Mouse (Mus musculus) hindbrain, embryonic 16.5 days (tissue): ENCODE measurements at regions not wholly inside any gene's neighbourhood (a gene's known extent, or its start where the extent isn't known, plus 50 kb on each side); places are given as distances from the start of the nearest gene placed in this dataset.

ENCODE experiments used
- ATAC-seq: fragments of 200-750 bp; cut with Nextera tagmentation; 2 replicates; pipeline ENCODE4 v1.8.0; 2017; ENCODE audit warnings: moderate TSS enrichment, moderate library complexity
- H3K27ac ChIP-seq: fragments of 300-500 bp; sonication (generic); 2 replicates; pipeline ENCODE4 v1.5.1; 2014; ENCODE audit warnings: low read depth, mild to moderate bottlenecking, control low read depth, low read length, moderate library complexity
- H3K27me3 ChIP-seq: fragments of 300-500 bp; sonication (generic); replicated peaks from 2 replicates; pipeline ENCODE4 v1.6.1; 2014; ENCODE audit warnings: low read length; ENCODE audit not compliant: control insufficient read depth, insufficient read depth
- H3K36me3 ChIP-seq: fragments of 300-500 bp; sonication (generic); 2 replicates; pipeline ENCODE4 v1.6.1; 2014; ENCODE audit warnings: mild to moderate bottlenecking, low read length, moderate library complexity, mixed read lengths; ENCODE audit not compliant: control insufficient read depth, insufficient read depth
- H3K4me1 ChIP-seq: fragments of 300-500 bp; sonication (generic); 2 replicates; pipeline ENCODE4 v1.6.1; 2014; ENCODE audit warnings: low read depth, low read length; ENCODE audit not compliant: control insufficient read depth, insufficient read depth
- H3K4me2 ChIP-seq: fragments of 300-500 bp; sonication (generic); 2 replicates; pipeline ENCODE4 v1.6.1; 2014; ENCODE audit warnings: mild to moderate bottlenecking, low read length, control low read depth, moderate library complexity
- H3K4me3 ChIP-seq: fragments of 300-500 bp; sonication (generic); 2 replicates; pipeline ENCODE4 v1.5.1; 2014; ENCODE audit warnings: mild to moderate bottlenecking, low read length, control low read depth, moderate library complexity
- H3K9ac ChIP-seq: fragments of 300-500 bp; sonication (generic); 2 replicates; pipeline ENCODE4 v1.6.1; 2014; ENCODE audit warnings: low read depth, mild to moderate bottlenecking, control low read depth, low read length, moderate library complexity
- H3K9me3 ChIP-seq: fragments of 300-500 bp; sonication (generic); 2 replicates; pipeline ENCODE4 v1.6.1; 2014; ENCODE audit warnings: mild to moderate bottlenecking, low read length, moderate library complexity; ENCODE audit not compliant: control insufficient read depth
- WGBS: fragments of 180-500 bp; shearing (Covaris S2); extraction: QIAGEN DNeasy Blood & Tissue Kit; methylation state at CpG from one replicate; pipeline ENCODE4 v1.1.7; 2014; 5-methylcytosine and 5-hydroxymethylcytosine counted together

DNA sequence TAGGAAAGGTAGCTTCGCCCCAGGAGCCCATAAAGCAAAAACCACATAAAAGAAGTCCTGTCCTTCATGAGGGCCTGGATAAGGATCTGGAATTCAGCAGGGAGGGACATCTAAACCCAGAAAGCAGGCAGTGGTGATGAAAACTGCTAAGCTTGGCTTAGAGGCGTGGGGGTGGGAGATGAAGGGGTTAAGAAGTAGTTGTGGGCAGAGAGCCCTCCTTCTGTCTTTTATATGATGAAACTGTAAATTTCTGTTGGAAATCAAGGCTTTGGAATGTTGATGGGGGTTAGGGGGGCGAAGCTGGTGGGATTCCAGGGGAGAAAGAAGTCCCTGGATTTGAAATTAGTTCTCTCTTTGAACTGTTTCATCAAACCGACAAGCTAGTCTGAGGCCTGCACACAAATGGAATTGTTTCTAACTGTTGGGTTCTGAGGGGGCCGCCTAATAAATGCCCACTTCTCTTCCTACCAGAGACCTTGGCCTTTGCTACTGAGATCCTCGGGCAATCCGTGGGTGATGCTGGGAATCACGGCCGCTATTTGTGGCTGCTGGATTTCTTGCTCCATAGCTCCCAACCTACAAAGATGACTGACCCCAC is 192.6 kb downstream of the 1500009L16Rik start:
- H3K4me1 ChIP-seq: peaks cover 3% of the 10 kb centered on the region; the same call in 1 of the 2 replicates
- H3K36me3 ChIP-seq: no peaks in the 10 kb centered on the region
- no peak for ATAC-seq
- H3K27me3 ChIP-seq: no peaks in the 10 kb centered on the region
- WGBS: 24% methylated on average over 9 of the region's 9 CpGs
- H3K4me3 ChIP-seq: no peak overlapping the region
- no peak overlapping the region for H3K4me2 ChIP-seq
- no peak overlapping the region for H3K9ac ChIP-seq
- H3K9me3 ChIP-seq: no peaks in the 10 kb centered on the region
- no peak overlapping the region for H3K27ac ChIP-seq

DNA sequence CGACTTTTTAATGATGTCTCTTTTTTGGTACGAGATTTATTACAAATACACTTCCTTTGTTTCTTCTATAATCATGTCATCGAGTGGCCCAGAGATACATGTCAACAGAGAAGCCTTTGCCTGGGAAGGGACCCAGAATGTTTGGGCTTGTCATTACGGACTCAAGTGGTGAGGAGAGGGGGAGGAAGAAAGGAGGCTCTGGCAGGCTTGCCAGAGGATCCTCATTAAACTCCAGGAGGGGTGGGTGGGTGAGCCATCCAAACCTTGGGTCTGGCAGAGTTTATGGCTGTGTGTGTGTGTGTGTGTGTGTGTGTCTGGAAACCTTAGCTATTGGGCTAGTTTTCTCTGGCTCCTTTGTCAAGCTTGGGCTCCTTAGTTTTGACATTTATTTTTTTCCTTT is 204.3 kb downstream of the 1500009L16Rik start:
- no peaks in the 10 kb centered on the region for H3K27me3 ChIP-seq
- ATAC-seq: peak; percentile 64; the same call in 1 of the 2 replicates
- H3K4me1 ChIP-seq: no peaks in the 10 kb centered on the region; the same call in 1 of the 2 replicates
- H3K36me3 ChIP-seq: no peaks in the 10 kb centered on the region
- WGBS: 59% methylated on average over 4 of the region's 4 CpGs
- H3K9me3 ChIP-seq: no peaks in the 10 kb centered on the region
- H3K27ac ChIP-seq: no peak overlapping the region
- no peak overlapping the region for H3K9ac ChIP-seq
- no peak overlapping the region for H3K4me3 ChIP-seq
- no peak overlapping the region for H3K4me2 ChIP-seq

DNA sequence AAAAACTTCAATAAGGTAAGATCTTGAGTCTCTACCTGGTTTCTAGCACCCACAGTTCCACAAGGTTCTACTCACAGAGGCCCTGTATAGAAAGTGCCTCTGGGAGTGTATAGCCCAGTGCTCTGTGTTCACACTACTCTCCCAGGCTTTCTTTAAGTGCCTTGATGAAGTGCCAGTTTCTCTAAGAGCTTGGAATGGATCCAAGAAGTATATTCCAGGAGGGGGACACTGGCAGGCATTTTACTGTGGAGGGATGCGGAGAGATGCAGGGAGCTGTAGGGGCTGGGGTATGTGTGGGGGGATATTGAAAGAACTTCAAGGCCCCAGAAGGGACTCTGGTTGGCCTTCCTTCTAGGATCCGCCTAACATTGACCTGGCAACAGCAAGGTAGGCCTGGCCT is 204.9 kb downstream of the 1500009L16Rik start:
- no peaks in the 10 kb centered on the region; the same call in 1 of the 2 replicates for H3K4me1 ChIP-seq
- H3K36me3 ChIP-seq: no peaks in the 10 kb centered on the region
- WGBS: 69% methylated on average over 2 of the region's 2 CpGs
- peak; percentile 42; the same call in 1 of the 2 replicates for ATAC-seq
- H3K27me3 ChIP-seq: no peaks in the 10 kb centered on the region
- H3K9ac ChIP-seq: no peak overlapping the region
- H3K27ac ChIP-seq: no peak overlapping the region
- H3K4me3 ChIP-seq: no peak overlapping the region
- H3K9me3 ChIP-seq: no peaks in the 10 kb centered on the region
- H3K4me2 ChIP-seq: no peak overlapping the region

DNA sequence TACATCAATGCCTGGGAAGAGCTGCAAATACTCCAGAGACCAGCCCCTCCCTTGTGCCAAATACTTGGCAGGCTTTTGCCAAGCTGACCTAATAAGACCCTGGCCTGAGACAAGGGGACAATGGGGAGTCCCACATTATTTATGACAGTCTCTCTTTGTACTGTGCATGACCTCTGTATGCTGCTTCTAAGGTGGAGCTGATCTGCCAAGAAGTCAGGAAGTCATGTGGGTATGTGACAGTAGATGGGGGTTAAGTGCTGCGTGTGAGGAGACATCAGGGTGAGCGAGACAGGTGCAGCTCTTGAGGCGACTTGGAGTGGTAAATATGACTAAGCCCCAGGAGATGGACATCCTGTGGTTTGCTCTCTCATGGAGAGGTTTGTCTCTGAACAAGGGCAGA is 209.1 kb downstream of the 1500009L16Rik start:
- H3K27me3 ChIP-seq: no peaks in the 10 kb centered on the region
- no peak overlapping the region for H3K27ac ChIP-seq
- H3K9me3 ChIP-seq: no peaks in the 10 kb centered on the region
- no peak overlapping the region for H3K4me3 ChIP-seq
- H3K4me1 ChIP-seq: no peaks in the 10 kb centered on the region; the same call in 1 of the 2 replicates
- no peak overlapping the region for H3K9ac ChIP-seq
- 76% methylated on average over 3 of the region's 3 CpGs for WGBS
- no peak for ATAC-seq
- H3K4me2 ChIP-seq: no peak overlapping the region
- no peaks in the 10 kb centered on the region for H3K36me3 ChIP-seq

DNA sequence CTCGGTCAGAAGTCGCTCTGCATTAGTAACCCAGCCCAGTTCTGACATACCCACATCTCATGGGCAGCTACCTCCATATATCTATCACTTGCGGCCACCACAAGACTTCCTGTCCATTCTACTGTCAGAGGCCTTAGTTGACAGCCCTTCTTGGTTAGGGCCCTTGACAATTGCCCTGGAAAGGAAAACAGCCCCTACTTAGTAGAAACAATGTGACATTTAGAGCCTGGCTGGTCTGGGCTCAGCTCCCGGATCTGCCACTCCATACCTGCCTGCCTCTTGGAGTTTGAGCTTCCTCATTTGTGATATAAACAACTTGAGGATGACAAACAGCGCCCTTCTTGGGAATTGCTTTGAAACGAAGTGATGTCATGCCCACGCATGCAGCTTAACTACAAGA is 210.5 kb downstream of the 1500009L16Rik start:
- H3K9me3 ChIP-seq: no peaks in the 10 kb centered on the region
- 88% methylated on average over 7 of the region's 7 CpGs for WGBS
- no peak overlapping the region for H3K4me2 ChIP-seq
- H3K36me3 ChIP-seq: no peaks in the 10 kb centered on the region
- no peak for ATAC-seq
- H3K27me3 ChIP-seq: no peaks in the 10 kb centered on the region
- no peak overlapping the region for H3K4me3 ChIP-seq
- no peak overlapping the region for H3K9ac ChIP-seq
- no peaks in the 10 kb centered on the region for H3K4me1 ChIP-seq
- H3K27ac ChIP-seq: no peak overlapping the region

DNA sequence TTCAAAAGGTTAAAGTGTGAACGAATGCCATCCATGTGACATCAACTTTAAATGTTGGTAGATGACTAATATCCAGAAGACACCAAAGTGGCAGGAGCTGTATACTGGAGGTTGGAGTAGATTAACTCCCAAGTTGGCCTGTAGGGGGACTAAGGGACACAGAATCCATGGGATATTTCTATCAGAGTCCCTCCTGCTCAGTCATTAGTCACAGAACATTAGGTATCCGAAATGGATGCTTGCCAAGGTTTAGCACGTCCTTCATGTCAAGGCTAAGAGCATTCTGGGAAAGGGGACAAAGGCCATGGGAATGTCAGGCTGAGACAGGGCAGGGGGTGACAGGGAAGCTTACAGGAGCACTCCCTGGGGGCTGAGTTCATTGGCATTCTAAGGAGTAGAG is 211.8 kb downstream of the 1500009L16Rik start:
- Histone ChIP-seq H3K4me1 (no peaks in the 10 kb centered on the region), H3K4me2 (no peak overlapping the region), H3K27ac (no peak overlapping the region), H3K27me3 (no peaks in the 10 kb centered on the region), H3K36me3 (no peaks in the 10 kb centered on the region), H3K9me3 (no peaks in the 10 kb centered on the region), H3K9ac (no peak overlapping the region), H3K4me3 (no peak overlapping the region)
- no peak for ATAC-seq
- 42% methylated on average over 3 of the region's 3 CpGs for WGBS

DNA sequence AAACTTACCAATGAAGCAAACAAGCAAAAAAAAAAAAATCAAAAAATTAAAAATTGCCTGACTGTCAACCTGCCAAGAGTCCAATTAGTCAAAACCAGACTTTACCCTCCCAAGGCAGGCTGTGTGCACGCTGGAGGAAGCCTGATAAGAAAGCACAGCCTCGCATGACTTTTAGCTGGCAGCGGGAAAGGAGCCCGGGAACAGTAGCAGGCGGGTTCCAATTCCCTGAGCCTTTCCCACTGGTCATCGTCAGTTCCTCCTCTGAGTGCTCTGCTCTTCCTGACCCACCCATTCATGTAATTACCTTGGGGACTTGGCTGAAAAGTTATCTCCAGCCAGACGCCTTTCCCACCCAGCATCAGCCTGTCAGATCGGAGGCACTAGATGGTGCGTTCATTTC is 214.5 kb downstream of the 1500009L16Rik start:
- H3K4me1 ChIP-seq: no peaks in the 10 kb centered on the region
- H3K27ac ChIP-seq: no peak overlapping the region
- WGBS: 62% methylated on average over 9 of the region's 9 CpGs
- H3K9ac ChIP-seq: no peak overlapping the region
- H3K4me3 ChIP-seq: no peak overlapping the region
- ATAC-seq: no peak
- no peak overlapping the region for H3K4me2 ChIP-seq
- H3K9me3 ChIP-seq: no peaks in the 10 kb centered on the region
- no peaks in the 10 kb centered on the region for H3K36me3 ChIP-seq
- H3K27me3 ChIP-seq: no peaks in the 10 kb centered on the region

DNA sequence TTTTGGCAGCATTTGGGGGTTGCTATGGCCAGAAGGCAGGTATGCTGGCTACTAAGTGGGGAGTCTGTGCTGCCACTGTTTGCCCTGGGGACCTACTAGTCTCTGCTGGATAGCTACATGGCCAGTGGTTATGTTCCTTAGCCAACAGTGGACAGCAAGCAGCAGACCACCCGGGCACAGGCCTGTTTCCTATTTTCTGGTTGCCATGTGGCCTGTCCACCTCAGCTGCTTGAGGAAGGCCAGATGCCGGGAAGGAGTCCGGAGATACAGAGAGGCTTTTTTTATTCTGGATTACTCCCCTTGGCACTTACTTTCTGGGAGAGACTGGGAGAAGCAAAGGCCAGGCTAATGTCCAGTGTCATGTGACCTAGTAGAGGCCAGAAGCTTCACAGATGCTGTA is 219.4 kb downstream of the 1500009L16Rik start:
- Histone ChIP-seq H3K4me1 (no peaks in the 10 kb centered on the region), H3K27ac (no peak overlapping the region), H3K4me3 (no peak overlapping the region), H3K27me3 (no peaks in the 10 kb centered on the region), H3K4me2 (no peak overlapping the region), H3K9ac (no peak overlapping the region), H3K9me3 (no peaks in the 10 kb centered on the region), H3K36me3 (no peaks in the 10 kb centered on the region)
- 70% methylated on average over 3 of the region's 3 CpGs for WGBS
- no peak for ATAC-seq

DNA sequence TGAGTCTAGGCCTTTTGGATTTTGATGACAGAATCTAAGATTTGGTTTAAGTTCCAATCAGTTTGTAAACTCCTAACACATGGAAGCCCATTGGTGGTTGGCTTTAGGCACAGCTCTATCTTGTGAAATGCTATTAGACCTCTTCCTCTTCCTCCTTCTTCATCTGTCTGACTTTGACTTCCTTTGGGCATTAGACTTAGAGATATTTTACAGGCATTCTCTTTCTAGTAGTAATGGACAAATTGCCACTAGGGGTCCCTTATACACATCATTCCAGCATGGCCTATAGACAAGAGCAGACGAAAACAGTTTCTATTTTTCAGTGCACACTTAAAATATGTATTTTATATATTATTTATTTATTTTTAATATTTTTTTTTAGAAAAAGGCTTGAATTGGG is 221.5 kb downstream of the 1500009L16Rik start:
- no peak for ATAC-seq
- WGBS: 87% methylated on average over 1 of the region's 1 CpGs
- no peak overlapping the region for H3K9ac ChIP-seq

DNA sequence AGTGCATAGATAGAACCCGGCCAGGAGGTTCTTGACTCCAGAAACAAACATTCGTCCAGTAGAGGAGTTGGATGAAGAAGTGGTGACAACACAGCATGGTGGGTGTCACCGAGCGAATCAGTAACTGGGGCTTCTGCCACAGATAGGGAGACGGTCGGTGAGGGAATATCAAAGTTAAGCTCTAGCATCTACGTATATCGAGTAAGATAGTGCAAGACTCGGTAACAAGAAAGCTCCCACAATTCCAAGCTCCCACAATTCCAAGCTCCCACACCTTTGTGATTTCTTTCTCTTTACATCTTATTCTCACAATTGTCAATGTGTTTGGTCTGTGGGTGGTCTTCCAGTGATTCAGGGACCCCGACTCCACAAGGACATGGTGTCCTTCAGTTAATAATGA is 222.2 kb downstream of the 1500009L16Rik start:
- Histone ChIP-seq H3K4me3 (no peak overlapping the region), H3K9me3 (no peaks in the 10 kb centered on the region), H3K27ac (no peak overlapping the region), H3K27me3 (no peaks in the 10 kb centered on the region), H3K4me2 (no peak overlapping the region), H3K36me3 (no peaks in the 10 kb centered on the region), H3K4me1 (no peaks in the 10 kb centered on the region), H3K9ac (no peak overlapping the region)
- 96% methylated on average over 10 of the region's 10 CpGs for WGBS
- ATAC-seq: no peak

More for the DNA sequence above, 221.5 kb downstream of the 1500009L16Rik start:
- Histone ChIP-seq H3K9me3 (no peaks in the 10 kb centered on the region), H3K4me3 (no peak overlapping the region), H3K27me3 (no peaks in the 10 kb centered on the region), H3K27ac (no peak overlapping the region), H3K4me2 (no peak overlapping the region), H3K4me1 (no peaks in the 10 kb centered on the region), H3K36me3 (no peaks in the 10 kb centered on the region)
